Mouse (Mus musculus) urinary bladder, postnatal 36 days (tissue): ENCODE data around the gene Ifnb1.
"Not testable (repeated sequence)": the region's sequence is repeated elsewhere in the genome, so short reads cannot be mapped to it uniquely, and the experiment has no call there.

Source experiments
- DNase-seq, 2 experiments: peaks; one replicate each; pipeline ENCODE4 v3.0.0; 2022; ENCODE audit warnings: low spot score in 2 of 2, mixed read lengths in 1 of 2

The Ifnb1 gene

GRCm38 (mm10) chr4:88522674-88523073, at the start of gene Ifnb1:
Gene Ifnb1 (minus strand): TSS chr4:88522774.
- no peak for DNase-seq

GRCm38 (mm10) chr4:88571698-88572097, 49.1 kb upstream of the Ifnb1 start, which contains the start of gene Ifna14:
Gene Ifna14 (minus strand): TSS chr4:88571798.
- DNase-seq, result no peak

- no peak for DNase-seq
Observed at GRCm38 (mm10) chr4:88561791-88562190, 39.2 kb upstream of the Ifnb1 start.

- not testable (repeated sequence) for DNase-seq
Observed at GRCm38 (mm10) chr4:88558145-88558544, 35.6 kb upstream of the Ifnb1 start, which contains the start of gene Ifna15. Gene Ifna15 (minus strand): TSS chr4:88558245.

- peak; percentile 60 to 78 for DNase-seq
Observed at GRCm38 (mm10) chr4:88550161-88550945, 27.8 kb upstream of the Ifnb1 start.

GRCm38 (mm10) chr4:88547986-88548385, 25.4 kb upstream of the Ifnb1 start:
- DNase-seq, result no peak

GRCm38 (mm10) chr4:88543649-88544234, 21.2 kb upstream of the Ifnb1 start:
- no peak for DNase-seq

- DNase-seq, result peak in 1 of 2 experiments; percentile 49
Observed at GRCm38 (mm10) chr4:88537328-88537727, 14.8 kb upstream of the Ifnb1 start.

- DNase-seq, result no peak
Observed at GRCm38 (mm10) chr4:88536640-88537039, 14.1 kb upstream of the Ifnb1 start.

GRCm38 (mm10) chr4:88535742-88536141, 13.2 kb upstream of the Ifnb1 start:
- no peak for DNase-seq

- DNase-seq, result no peak
Observed at GRCm38 (mm10) chr4:88534903-88535302, 12.3 kb upstream of the Ifnb1 start.

- no peak for DNase-seq
Observed at GRCm38 (mm10) chr4:88533499-88533898, 10.9 kb upstream of the Ifnb1 start.

GRCm38 (mm10) chr4:88530892-88531291, 8.3 kb upstream of the Ifnb1 start:
- DNase-seq, result no peak

GRCm38 (mm10) chr4:88530271-88530670, 7.7 kb upstream of the Ifnb1 start:
- DNase-seq, result no peak

GRCm38 (mm10) chr4:88526379-88527049, 3.9 kb upstream of the Ifnb1 start:
- no peak for DNase-seq

GRCm38 (mm10) chr4:88525393-88525792, 2.8 kb upstream of the Ifnb1 start:
- DNase-seq, result no peak

- no peak for DNase-seq
Observed at GRCm38 (mm10) chr4:88523241-88523640, 667 bp upstream of the Ifnb1 start.

GRCm38 (mm10) chr4:88517957-88518356, 4.6 kb downstream of the Ifnb1 start:
- no peak for DNase-seq

- peak; percentile 35 to 43 for DNase-seq
Observed at GRCm38 (mm10) chr4:88515711-88516211, 6.8 kb downstream of the Ifnb1 start.

GRCm38 (mm10) chr4:88515250-88515649, 7.3 kb downstream of the Ifnb1 start:
- DNase-seq, result no peak

- DNase-seq, result peak; percentile 38 to 47
Observed at GRCm38 (mm10) chr4:88514403-88514802, 8.2 kb downstream of the Ifnb1 start.

- DNase-seq, result no peak
Observed at GRCm38 (mm10) chr4:88513743-88514142, 8.8 kb downstream of the Ifnb1 start.
